In genomic region chr15:98832161-98833058, GRCm38 (mm10) we compare ENCODE assay signal across 8 mouse cellular contexts. TPM values are rescaled to one million over a fixed set of nuclear protein-coding genes. Genes with fewer than 3 reads are reported as not detected.
DNase-seq lines count a peak whose midpoint lies in the region; ATAC-seq and TF ChIP-seq lines count a peak whose summit lies in the region.

No protein-coding gene starts in this region.

- ATAC-seq in embryonic facial prominence, embryonic 15.5 days (ENCODE audit: insufficient number of reproducible peaks, low FRiP score, low TSS enrichment, low read depth): no peak
- peak; percentile 15 for ATAC-seq in liver, embryonic 13.5 days (ENCODE audit: low read depth)

- intact Hi-C loops in gastrocnemius, adult 2 months (cut with DNase I): loop anchor here (5.0 kb wide), 1 partner anchor 35 kb away; no protein-coding TSS in a partner anchor

- H3K4me1 ChIP-seq in embryonic facial prominence, embryonic 15.5 days: peaks cover 22% of the 10 kb centered on the region
- H3K4me1 ChIP-seq in liver, embryonic 13.5 days (replicated peaks): peaks cover 74% of the 10 kb centered on the region
- H3K4me1 ChIP-seq in spleen, adult 2 months (ENCODE audit: control insufficient read depth, insufficient read depth, insufficient read length): peaks cover 6% of the 10 kb centered on the region; the same call in 1 of the 2 replicates

- peak overlapping the region; percentile 98 for H3K27ac ChIP-seq in gastrocnemius, adult 2 months
- peak overlapping the region; percentile 94 for H3K27ac ChIP-seq in embryonic facial prominence, embryonic 15.5 days (replicated peaks)
- peak overlapping the region; percentile 99 for H3K27ac ChIP-seq in liver, embryonic 13.5 days
- H3K27ac ChIP-seq in spleen, adult 2 months (ENCODE audit: insufficient read depth, low read length): peak overlapping the region; percentile 88

- H3K9me3 ChIP-seq in embryonic facial prominence, embryonic 15.5 days (replicated peaks): no peaks in the 10 kb centered on the region
- no peaks in the 10 kb centered on the region for H3K9me3 ChIP-seq in liver, embryonic 13.5 days (replicated peaks)

- H3K36me3 ChIP-seq in embryonic facial prominence, embryonic 15.5 days: peaks cover 48% of the 10 kb centered on the region
- peaks cover 61% of the 10 kb centered on the region for H3K36me3 ChIP-seq in liver, embryonic 13.5 days
- H3K36me3 ChIP-seq in spleen, adult 2 months (ENCODE audit: control insufficient read depth, insufficient read depth, low read length): peaks cover 34% of the 10 kb centered on the region

- no peak overlapping the region for H3K9ac ChIP-seq in embryonic facial prominence, embryonic 15.5 days
- peak overlapping the region; percentile 95 for H3K9ac ChIP-seq in liver, embryonic 13.5 days

- peak overlapping the region; percentile 92; the same call in 1 of the 2 replicates for H3K4me3 ChIP-seq in gastrocnemius, adult 2 months
- no peak overlapping the region; the same call in 1 of the 2 replicates for H3K4me3 ChIP-seq in embryonic facial prominence, embryonic 15.5 days (replicated peaks)
- H3K4me3 ChIP-seq in liver, embryonic 13.5 days (replicated peaks): peak overlapping the region; percentile 80
- H3K4me3 ChIP-seq in spleen, adult 2 months (ENCODE audit: extremely low read depth, insufficient read depth, insufficient read length): no peak overlapping the region

- H3K4me2 ChIP-seq in embryonic facial prominence, embryonic 15.5 days (replicated peaks): peak overlapping the region; percentile 53
- peak overlapping the region; percentile 84 for H3K4me2 ChIP-seq in liver, embryonic 13.5 days

- H3K27me3 ChIP-seq in embryonic facial prominence, embryonic 15.5 days: no peaks in the 10 kb centered on the region
- H3K27me3 ChIP-seq in liver, embryonic 13.5 days: no peaks in the 10 kb centered on the region
- no peaks in the 10 kb centered on the region for H3K27me3 ChIP-seq in spleen, adult 2 months (ENCODE audit: control insufficient read depth, insufficient read depth, low read length)

- TF ChIP-seq POLR2A in spleen, adult 2 months (IDR thresholded peaks at IDR 0.05; ENCODE audit: low read depth, low read length): no peak

- 53% methylated on average over 12 of the region's 12 CpGs for WGBS in embryonic facial prominence, embryonic 15.5 days
- WGBS in liver, embryonic 13.5 days (ENCODE audit: insufficient replicate concordance): 14% methylated on average over 12 of the region's 12 CpGs
- 15% methylated on average over 12 of the region's 12 CpGs for WGBS in spleen, adult 2 months

- TF ChIP-seq CTCF in gastrocnemius, adult 2 months (IDR thresholded peaks at IDR 0.05): no peak
- peak; percentile 14; the same call in 1 of the 2 replicates for TF ChIP-seq CTCF in spleen, adult 2 months (IDR thresholded peaks at IDR 0.05; ENCODE audit: extremely low read depth, insufficient read depth, insufficient read length, insufficient replicate concordance)

- no peak for DNase-seq in gastrocnemius, adult 2 months
- DNase-seq in gastrocnemius, adult 8-10 months (ENCODE audit: low spot score in 2 of 2): no peak
- peak; percentile 56 to 67 for DNase-seq in B cell, adult 2 months
- DNase-seq in liver, embryonic 13.5 days: peak; percentile 60
- DNase-seq in spleen, adult 2 months (ENCODE audit: low read depth in 1 of 2, low spot score in 2 of 2): peak; percentile 37 to 38
- no peak for DNase-seq in ovary, postnatal 36 days (ENCODE audit: low spot score)
- no peak for DNase-seq in gastrocnemius, postnatal 25 days

RNA-seq across cellular contexts. Expression of gene Prkag1, which starts 1.1 kb away (rescaled TPM):
- total RNA-seq in gastrocnemius, adult 2 months (2021): 10 to 100 TPM; 49.0 to 59.5 TPM
- total RNA-seq in gastrocnemius, adult 8-10 months (2022): 10 to 100 TPM; 43.8 to 55.0 (median 46.9) TPM
- polyA plus RNA-seq in embryonic facial prominence, embryonic 15.5 days (2015; fragmentation: Nextera tagmentation; extraction: Ambion mirVana): 90.5 and 91.9 TPM in 2 replicates
- 116 and 117 TPM in 2 replicates for polyA plus RNA-seq in liver, embryonic 13.5 days (2015; fragmentation: Nextera tagmentation; extraction: Ambion mirVana)
- 42.2 and 45.1 TPM in 2 replicates for polyA plus RNA-seq in spleen, adult 2 months (2012; rRNA removed)
- total RNA-seq in gastrocnemius, postnatal 25 days (2021): 10 to 100 TPM; 43.6 to 43.9 TPM

RNA-seq across cellular contexts. Expression of gene Ddn, which starts 23.1 kb away (rescaled TPM):
- total RNA-seq in gastrocnemius, adult 2 months (2021): under 1 TPM; 0.33 to 0.78 TPM
- total RNA-seq in gastrocnemius, adult 8-10 months (2022): under 1 TPM; 0.12 to 0.67 (median 0.43) TPM
- polyA plus RNA-seq in embryonic facial prominence, embryonic 15.5 days (2015; fragmentation: Nextera tagmentation; extraction: Ambion mirVana): 0.04 and 0.05 TPM in 2 replicates
- polyA plus RNA-seq in liver, embryonic 13.5 days (2015; fragmentation: Nextera tagmentation; extraction: Ambion mirVana): not detected in 2 replicates
- polyA plus RNA-seq in spleen, adult 2 months (2012; rRNA removed): 0.20 and 0.39 TPM in 2 replicates
- total RNA-seq in gastrocnemius, postnatal 25 days (2021): under 1 TPM; 0.38 to 0.74 TPM

RNA-seq across cellular contexts. Expression of gene Kmt2d, which starts 38.6 kb away (rescaled TPM):
- total RNA-seq in gastrocnemius, adult 2 months (2021): 10 to 100 TPM; 53.6 to 56.3 TPM
- total RNA-seq in gastrocnemius, adult 8-10 months (2022): 10 to 100 TPM; 52.6 to 67.2 (median 59.1) TPM
- 14.1 and 14.9 TPM in 2 replicates for polyA plus RNA-seq in embryonic facial prominence, embryonic 15.5 days (2015; fragmentation: Nextera tagmentation; extraction: Ambion mirVana)
- polyA plus RNA-seq in liver, embryonic 13.5 days (2015; fragmentation: Nextera tagmentation; extraction: Ambion mirVana): 4.0 and 4.2 TPM in 2 replicates
- polyA plus RNA-seq in spleen, adult 2 months (2012; rRNA removed): 55.6 and 58.7 TPM in 2 replicates
- total RNA-seq in gastrocnemius, postnatal 25 days (2021): 10 to 100 TPM; 36.6 to 43.5 TPM

RNA-seq across cellular contexts. Expression of gene Wnt1, which starts 42.8 kb away (rescaled TPM):
- under 1 TPM in 1 of 2 experiments, not detected in 1; 0.08 TPM for total RNA-seq in gastrocnemius, adult 2 months (2021)
- total RNA-seq in gastrocnemius, adult 8-10 months (2022): not detected
- polyA plus RNA-seq in embryonic facial prominence, embryonic 15.5 days (2015; fragmentation: Nextera tagmentation; extraction: Ambion mirVana): 0.07 TPM in 1 of 2 replicates, not detected in the other
- not detected in 2 replicates for polyA plus RNA-seq in liver, embryonic 13.5 days (2015; fragmentation: Nextera tagmentation; extraction: Ambion mirVana)
- not detected in 2 replicates for polyA plus RNA-seq in spleen, adult 2 months (2012; rRNA removed)
- not detected for total RNA-seq in gastrocnemius, postnatal 25 days (2021)

RNA-seq across cellular contexts. Expression of gene Wnt10b, which starts 54.5 kb away (rescaled TPM):
- 1 to 10 TPM in 1 of 2 experiments, under 1 TPM in 1; 0.97 to 1.4 TPM for total RNA-seq in gastrocnemius, adult 2 months (2021)
- 1 to 10 TPM in 1 of 4 experiments, under 1 TPM in 3; 0.48 to 1.1 (median 0.85) TPM for total RNA-seq in gastrocnemius, adult 8-10 months (2022)
- 6.0 and 8.0 TPM in 2 replicates for polyA plus RNA-seq in embryonic facial prominence, embryonic 15.5 days (2015; fragmentation: Nextera tagmentation; extraction: Ambion mirVana)
- not detected in 2 replicates for polyA plus RNA-seq in liver, embryonic 13.5 days (2015; fragmentation: Nextera tagmentation; extraction: Ambion mirVana)
- 0.78 and 0.93 TPM in 2 replicates for polyA plus RNA-seq in spleen, adult 2 months (2012; rRNA removed)
- 1 to 10 TPM in 1 of 2 experiments, under 1 TPM in 1; 0.79 to 1.7 TPM for total RNA-seq in gastrocnemius, postnatal 25 days (2021)

Comparison
In these comparisons a context has a peak if more than half of its experiments do, and no peak if none do; other contexts are left out.
1. DNase-seq: peak in B cell, adult 2 months (2 of 2), liver, embryonic 13.5 days (single experiment) and spleen, adult 2 months (2 of 2); none in gastrocnemius, adult 2 months (single experiment), gastrocnemius, adult 8-10 months (0 of 2), ovary, postnatal 36 days (single experiment) and gastrocnemius, postnatal 25 days (single experiment).
2. H3K4me3 ChIP-seq: peak in gastrocnemius, adult 2 months (single experiment) and liver, embryonic 13.5 days (single experiment); none in embryonic facial prominence, embryonic 15.5 days (single experiment) and spleen, adult 2 months (single experiment).
3. Peak in every context shown above with its lines, with median percentiles within 50 percentile points of each other: H3K27ac ChIP-seq.